Mouse (Mus musculus) kidney, adult 11 months (tissue): ENCODE results near the gene Tmem132b.

Experiments used
- DNase-seq: peaks from one replicate; pipeline ENCODE4 v3.0.0; 2022

Gene Tmem132b

DNA sequence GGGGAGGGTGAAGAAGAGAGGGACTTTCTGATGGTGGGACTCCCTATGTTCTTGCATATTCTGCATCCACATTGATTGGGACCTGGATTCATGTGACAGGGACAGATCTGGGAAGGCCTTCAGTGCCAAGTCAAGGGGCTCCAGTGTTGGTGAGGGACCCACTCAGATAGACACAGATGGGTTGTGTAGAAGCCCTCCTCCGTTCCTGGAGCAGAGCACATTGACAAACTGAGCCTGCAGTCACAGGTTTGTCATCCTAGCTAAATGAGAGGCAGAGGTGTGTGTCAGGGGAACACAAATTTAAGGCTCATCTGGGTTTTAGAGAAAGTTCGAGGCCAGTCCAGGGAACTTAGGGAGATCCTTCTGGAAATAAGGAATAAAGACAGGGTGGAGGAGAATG, 51.7 kb downstream of the Tmem132b start:
- DNase-seq = no peak

DNA sequence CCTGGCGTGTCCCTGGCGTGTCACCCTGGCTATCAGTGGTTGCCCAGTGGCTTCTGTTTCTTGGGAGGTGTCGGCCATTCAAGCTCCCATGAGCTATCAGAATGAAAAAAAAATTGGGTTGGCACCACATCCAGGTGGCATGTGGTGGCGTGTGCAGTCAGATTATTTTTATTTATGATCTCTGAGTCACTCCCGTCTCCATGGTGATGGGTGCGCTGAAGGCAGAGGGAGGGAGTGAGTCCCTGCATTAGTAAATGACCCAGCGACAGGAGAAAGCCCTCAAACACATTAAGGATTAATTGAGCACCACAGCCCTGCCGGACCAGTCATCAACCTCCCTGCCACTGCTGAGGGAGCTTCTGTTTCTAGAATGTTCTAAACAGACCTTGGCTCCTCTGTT, 52.3 kb downstream of the Tmem132b start:
- no peak for DNase-seq

DNA sequence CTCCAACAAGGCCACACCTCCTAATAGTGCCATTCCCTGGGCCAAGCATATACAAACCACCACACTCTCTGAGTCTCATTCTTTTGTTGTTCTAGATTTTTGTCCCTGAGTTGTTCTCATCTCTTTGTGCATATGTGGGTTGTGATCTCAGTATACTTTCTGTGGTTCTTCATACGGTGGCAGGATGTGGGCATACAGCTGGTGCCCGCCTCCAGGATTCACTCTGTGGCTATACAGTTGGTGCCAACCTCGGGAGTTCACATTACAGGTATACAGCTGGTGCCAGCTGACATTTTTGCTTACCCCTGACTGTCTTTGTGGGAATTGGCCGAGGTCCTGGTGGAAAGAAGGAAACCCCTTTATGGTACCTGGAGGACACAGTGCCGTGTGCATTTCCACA, 53.6 kb downstream of the Tmem132b start:
- DNase-seq = no peak

DNA sequence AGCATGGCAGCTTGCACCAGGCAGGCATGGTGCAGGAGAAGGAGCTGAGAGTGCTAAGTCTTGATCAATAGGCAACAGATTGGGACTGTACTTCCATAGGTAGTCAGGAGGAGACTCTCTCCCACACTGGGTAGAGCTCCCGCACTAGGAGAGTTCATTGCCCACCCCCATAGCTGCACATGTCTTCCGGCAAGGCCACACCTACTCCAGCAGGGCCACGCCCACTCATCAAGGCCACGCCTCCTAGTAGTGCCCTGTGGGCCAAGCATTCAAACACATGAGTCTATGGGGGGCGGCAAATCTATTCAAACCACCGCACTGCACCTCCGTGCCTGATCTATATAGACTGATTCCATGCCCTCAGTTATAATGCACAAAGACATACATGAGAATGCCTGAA, 56.6 kb downstream of the Tmem132b start:
- no peak for DNase-seq

DNA sequence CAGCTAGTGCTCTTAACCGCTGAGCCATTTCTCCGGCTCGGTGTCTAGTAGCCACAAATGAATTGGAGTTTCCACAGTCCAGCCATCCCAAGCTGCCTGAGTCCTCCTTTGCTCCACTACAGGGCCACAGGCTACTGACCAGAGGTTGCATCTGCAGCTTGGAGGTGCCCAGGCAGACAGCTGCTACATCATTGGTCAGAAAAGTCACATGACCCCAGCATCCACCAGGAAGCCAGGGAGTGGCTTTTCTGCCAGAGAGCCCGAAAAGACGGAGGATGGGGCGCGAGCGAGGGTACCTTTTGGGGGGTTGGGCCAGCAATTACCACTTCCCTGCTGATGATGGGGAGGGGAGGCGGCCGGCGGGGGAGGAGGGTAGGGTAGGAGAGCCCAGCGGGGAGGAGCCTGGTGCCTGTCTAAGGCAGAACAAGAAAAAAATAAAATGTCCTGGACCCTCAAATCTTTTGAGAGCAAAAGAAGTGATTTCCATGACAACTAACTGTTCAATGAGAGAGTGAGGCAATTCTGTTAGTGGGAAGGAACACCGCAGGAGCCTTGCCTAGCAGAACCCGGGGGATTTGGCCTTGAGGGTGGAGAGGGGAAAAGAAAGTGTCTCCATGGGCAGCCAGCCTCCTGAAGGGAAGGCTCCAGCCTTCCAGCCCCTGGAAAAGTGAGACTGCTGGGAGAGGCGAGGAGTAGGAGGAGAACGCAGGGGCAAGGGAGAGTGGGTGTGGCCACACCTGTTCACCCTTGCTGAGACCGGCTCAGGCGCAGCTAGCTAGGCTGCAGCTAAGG, 57.5 kb downstream of the Tmem132b start:
- no peak for DNase-seq

DNA sequence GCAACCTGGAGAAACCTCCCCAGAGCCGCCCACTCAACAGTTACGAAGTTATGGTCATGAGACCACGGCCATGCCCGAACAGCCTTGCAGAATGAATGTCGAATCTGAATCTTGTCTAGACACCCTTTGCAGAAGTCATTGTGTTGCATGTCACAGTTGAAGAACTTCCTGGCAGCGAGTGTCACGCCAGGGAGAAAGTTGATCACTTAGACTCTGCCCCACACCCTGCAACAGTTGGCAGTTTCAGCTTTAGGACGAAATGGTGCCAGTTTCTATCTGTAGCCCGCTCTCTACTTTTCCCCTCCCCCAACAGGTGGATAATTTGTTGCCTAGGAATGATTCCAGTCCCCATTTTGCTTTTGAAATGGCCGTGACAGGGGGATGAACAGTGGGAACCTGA, 66.5 kb downstream of the Tmem132b start:
- DNase-seq = peak; percentile 43

DNA sequence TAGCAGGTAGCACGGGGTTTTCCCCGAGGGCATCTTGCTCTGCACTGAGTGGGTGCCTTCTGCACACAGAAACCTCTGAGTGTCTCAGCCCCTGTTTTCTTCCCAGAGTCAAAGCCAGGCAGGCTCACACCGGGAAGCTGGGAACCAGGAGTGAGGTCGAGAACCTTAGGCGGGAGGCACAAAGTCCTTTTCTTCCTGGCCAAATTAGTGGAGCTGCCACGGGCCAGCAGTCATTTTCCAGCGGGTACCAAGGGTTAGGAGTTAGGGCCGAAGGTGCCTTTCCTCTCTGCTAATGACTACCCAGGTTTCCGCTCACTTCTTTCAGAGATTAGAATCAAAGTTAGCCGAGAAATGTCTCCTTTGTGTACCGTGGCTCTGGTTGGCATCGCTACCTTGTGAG, 75.6 kb downstream of the Tmem132b start:
- DNase-seq = peak; percentile 42

DNA sequence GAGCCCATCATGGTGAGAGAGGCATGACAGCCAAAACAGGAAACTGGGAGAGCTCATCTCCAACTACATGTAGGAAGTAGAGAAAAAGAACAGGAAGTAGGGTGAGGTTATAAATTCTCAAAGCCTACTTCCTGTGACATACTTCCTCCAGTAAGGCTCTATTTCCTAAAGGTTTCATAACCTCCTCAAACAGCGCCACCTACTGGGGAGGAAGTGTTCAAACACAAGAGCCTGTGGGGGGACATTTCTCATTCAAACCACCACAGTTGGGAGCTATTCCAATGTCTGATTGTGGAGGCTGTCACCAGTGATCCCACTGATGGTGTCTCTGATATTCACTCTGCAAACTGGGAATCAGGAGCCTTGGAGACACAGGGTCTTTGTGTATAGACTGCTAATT, 78.4 kb downstream of the Tmem132b start:
- DNase-seq = no peak

DNA sequence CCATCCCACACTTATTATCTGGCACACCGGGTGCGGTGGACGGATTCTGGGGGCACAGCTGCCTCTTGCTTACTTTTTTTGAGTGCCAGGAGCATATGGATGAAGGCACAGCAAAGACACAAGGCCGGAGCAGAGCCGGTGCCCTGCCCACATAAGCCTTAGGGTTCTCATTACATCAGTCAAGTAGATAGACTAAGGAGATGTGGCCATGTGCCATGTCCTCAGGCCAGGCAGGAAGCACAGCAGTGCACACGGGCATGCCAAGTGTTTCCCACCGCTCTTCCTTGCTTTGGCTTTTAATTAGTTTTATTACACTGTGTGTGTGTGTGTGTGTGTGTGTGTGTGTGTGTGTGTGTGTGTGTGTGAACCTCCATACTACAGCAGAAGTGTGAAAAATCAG, 80.9 kb downstream of the Tmem132b start:
- DNase-seq = no peak

DNA sequence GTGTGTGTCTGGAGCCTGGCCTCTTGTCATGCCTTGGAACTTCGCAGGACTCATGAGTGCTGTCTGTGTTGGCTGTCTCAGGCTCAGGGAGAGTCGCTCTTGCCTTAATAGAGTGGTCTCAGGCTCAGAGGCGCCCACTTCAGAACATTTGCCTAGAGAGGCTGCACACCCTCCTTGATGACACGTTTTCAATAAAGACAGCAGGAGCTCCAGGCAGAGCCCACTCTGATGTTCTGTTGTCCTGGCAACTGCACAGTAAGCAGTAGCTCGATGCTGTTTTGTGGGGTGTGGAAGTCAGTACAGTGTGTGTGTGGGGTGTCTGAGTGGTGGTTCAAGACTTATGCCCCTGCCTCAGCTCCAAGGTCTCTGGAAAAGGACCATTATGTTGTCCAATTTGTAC, 81.6 kb downstream of the Tmem132b start:
- DNase-seq = no peak

DNA sequence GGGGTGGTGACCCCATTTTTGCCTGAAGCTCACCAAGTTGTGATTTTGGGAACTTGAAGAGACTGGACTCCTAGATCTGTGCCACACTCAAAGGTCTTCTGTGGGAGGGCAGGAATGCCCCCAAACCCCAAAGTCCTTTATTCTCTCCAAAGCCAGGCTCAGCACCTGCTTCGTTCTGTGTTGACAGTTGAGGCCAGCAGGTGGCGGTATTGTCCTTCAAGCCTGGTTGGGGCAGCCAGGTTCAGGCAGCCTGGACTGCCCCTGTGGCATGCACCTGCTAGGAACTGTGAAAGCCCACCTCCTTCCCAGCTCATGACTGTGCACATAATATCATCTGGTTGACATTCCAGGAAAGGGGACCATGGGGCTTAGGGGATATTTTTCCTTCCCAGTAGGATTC, 82.8 kb downstream of the Tmem132b start:
- no peak for DNase-seq

DNA sequence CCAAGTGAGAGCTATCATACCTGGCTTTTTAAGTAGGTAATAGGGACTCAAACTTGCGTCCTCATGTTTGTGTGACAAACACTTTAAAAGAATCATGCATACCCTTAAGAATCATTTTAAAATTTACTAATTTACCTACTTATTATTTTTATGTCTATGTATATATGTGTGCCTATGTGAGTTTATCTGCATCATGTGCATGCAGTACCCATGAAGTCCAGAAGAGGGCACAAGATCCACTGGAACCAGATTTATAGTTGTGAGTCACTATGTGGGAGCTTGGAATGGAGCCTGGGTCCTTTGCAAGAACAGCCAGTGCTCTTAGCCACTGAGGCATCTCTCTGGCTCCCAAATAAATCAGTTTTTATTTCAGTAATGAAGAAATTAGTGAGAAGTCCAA, 85.5 kb downstream of the Tmem132b start:
- DNase-seq = no peak

DNA sequence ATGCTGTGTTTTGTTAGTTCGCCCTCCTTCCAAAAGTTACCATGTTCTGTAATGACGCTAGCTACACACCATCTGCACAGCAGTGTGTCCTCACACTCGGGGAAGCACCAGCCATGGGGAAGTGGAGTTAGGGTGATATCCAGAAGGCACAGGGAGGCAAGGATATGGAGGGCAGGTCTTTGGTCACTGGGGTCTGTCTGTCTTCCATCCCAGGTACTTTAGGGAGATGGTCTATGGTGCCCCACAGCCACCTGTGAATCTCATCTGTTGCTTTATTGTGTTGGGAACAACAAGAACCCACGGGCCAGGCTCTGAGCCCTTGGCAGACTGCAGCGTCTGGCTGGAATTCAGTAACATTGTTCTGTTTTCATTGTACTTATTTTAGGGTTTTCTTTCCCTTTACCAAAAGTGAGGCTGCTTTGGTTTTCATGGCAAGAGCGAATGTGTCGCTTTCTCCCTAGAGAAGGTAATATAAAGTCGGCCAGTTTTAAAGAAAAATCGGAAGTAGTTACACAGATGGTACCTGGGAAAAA, 96.3 kb downstream of the Tmem132b start:
- no peak for DNase-seq

DNA sequence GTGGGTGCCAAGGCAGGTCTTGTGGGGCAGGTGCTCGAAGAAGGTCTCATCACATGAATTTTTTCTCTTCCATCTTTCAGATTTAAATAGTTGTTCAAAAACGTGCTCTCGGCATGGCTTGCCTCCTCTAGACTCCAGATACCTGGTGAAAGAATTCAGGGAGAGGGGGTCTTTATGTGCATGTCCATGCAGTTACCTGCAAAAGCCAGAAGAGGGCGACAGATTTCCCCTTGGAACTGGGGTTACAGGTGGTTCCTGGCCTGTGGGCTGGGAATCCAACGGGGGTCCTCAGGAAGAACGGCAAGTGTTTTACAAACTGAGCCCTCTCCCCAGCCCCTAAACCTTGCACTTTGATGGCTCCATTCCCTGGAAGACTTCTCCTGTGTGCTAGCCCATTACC, 103.1 kb downstream of the Tmem132b start:
- no peak for DNase-seq

DNA sequence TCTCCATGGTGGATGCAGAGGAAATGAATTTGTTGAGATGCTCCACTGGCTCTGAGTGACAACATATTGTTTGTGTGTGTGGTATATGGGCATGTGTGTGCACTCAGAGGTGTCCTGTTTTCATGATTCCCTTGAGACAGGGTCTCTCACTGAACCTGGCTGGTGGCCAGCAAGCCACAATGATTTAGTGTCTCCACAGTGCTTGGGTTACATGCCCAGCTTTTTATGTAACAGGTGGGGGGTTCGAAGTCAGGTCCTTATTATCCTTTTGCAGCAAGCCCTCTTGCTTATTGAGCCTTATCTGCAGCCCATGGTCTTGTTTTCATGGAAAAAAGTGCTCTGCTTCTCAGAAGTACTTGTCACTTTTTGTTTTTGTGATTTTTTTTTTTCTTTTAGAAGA, 109.4 kb downstream of the Tmem132b start:
- DNase-seq = no peak

DNA sequence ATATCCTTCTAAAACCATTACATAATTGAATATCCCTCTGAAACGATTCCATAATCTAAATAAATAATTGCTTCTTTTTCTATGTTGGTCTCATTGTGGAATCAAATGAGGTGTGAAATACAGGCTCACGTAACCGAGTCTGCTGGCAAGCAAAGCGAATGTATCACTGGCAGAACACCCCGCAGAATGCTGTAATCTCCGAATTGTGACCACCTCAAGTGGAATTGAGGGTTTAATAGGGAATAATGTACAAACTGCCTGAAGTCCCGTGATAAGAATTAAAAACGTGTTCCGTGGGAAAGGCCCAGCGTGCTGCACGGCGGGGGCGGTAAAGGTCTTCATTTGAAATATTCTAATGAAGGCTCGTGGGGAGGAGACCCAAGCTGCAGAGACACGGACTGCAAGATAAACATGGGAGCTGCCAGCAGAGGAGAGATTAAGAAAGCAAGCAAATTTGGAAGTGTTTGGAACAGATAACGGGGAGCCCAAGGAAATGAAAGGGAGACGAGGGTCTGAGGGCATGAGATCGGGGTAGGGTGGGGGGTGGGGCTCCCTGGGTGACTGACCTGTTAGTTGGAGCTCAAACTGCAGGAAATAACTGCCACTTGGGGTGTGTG, 110.1 kb downstream of the Tmem132b start:
- no peak for DNase-seq

DNA sequence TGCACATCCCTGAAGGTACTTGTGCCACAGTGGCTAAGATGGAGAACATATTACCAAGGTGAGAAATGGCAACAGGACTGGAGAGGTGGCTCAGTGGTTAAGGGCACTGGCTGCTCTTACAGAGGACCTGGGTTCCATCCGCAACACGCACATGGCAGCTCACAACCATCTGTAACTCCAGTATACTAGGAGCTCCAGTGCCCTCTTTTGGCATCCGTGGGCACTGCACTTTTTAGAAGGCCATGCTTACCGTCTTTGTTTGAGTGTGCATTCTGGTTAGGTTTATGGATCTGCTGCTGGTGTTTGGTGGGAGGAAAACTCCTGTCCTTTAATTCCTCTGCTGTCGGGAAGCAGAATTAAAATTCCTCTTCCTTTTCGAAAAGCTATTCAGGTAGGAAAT, 116.7 kb downstream of the Tmem132b start:
- no peak for DNase-seq

DNA sequence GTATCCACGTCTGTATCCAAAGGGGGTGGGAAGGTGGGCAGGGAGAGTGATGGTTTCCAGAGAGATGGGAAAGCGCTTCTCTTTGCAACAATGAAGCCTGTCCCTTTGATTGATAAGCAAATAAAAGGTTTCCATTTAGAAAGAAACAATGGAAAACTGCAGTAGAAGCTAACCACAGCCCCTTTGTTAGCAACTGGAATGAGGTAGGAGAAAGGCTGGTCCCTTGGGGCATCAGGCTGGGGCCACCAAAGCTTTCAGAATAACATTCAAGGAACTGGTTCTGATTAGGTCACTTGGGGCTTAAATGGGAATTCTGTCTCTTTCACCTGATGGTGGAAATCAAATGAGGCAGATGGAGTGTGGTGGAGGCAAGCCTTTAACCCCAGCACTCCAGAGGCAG, 118.4 kb downstream of the Tmem132b start:
- DNase-seq = no peak

DNA sequence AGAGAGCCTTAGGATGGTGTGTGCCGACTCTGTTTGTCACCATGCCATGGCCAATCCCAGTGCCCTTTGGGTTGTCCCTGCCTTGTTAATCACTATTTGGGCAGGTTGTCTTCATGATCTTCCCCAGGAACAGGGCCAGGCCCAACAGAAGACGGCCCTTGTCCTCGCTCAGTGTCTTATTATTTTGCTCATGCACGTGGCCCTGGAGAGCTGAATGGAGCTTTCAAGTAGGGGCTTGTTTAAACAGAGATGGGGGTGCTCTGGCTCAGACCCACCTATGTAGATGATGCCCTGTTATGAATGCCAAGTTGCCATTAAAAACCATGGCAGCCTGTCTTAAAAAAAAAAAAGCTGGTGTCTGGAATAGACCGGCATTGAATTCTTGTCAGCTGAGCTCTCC, 126.5 kb downstream of the Tmem132b start:
- no peak for DNase-seq

DNA sequence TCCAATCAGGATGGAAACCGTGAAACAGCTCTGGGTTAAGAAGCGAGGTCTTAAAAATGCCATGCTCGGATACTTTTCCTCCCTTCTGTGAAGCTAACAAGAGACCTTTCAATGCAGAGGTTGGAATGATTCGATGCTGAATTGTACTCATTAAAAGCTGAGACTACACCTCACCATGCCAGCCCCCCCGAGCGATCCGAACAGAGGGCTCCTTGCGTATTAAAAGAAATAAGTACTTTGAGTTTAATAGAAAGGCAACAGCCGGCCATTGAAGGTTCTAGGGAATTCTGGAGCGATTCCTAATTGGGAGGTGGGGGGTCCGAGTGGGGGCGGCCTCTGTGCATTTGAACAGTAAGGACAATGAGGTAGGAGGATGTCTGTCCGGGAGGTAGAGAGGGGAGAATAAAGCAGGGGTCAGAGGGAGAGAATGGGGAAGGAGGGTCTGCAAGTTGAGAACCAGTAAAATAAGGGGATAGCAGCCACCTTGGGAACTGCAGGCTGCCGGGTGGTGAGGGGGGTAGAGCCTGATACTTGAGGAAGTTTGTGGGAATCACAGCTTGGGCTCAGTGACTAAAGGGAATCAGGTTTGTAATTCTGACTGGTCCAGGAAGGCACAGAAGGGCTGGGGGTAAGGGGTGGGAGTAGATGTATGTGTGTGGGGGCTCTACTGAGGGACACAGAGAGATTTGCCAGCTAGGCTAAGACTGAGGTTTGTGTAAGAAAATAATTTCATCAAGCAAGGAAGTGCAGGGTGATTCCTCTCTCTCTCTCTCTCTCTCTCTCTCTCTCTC, 127.6 kb downstream of the Tmem132b start:
- no peak for DNase-seq

DNA sequence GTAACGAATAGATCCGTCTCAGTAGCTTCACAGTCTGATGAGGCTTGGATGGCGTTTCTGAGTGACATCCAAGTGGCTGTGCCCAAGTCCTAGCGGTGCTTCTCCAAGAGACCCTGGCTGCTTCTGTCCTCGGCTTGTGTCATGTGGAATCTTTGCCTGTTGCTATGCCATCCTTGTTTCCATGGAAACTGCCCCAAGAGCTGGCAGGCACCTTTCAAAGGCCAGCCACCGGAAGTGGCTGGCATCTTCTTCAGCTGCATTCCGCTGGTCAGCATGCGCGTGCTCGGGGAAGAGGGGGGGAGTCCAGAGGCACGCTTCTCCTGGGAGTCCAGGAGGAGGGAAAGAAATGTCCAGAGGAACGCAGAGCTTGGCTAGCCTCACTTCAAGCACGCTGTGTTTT, 144.0 kb downstream of the Tmem132b start:
- DNase-seq = no peak

DNA sequence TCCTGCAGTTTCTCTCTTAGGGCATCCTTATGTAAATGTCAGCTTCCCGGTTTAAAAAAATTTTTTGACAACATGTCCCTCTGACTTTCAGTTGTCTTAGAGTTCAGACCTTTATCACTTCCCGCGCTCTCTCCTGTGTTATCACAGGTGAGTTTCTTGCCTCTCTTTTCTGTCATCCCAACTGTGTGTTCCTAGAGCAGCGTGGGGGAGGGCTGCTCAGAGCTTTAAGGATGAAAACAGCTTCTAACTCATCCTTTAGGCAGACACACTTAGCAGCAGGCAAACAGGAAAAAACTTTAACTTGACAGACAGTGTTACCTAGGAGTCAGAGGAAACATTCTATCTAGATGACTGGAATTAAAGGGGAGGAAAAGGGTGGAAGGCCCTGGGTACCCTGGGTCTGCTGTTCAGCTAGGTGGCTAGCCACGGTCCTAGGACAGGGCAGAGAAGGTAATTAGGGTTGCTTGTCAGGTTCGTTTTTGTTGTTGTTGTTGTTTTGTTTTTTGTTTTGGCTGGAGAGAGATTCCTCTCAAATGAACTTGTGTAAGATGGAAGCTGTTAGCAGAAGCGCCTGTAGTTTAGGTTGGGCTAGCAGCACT, 144.6 kb downstream of the Tmem132b start:
- no peak for DNase-seq

DNA sequence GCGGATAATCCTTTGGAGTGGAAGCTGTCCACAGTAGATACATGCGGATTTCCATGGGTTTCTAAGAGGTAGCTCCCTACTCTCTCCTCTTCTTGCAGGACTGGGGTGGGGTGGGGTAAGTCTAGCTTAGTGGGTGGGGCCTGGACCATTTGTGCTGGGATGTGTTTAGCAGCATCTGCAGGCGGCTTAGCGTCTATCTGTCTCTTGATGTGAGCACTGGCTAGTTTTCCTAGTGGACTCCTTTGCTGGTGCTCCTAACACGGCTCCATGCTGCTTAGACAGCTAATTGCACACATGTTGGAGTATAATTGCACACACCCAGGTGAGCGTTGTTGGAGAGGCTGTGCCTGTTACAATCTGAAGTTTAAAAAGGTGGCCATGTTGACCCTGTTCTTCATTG, 149.3 kb downstream of the Tmem132b start:
- no peak for DNase-seq
